Mouse (Mus musculus): ENCODE results near the gene E2f2. TPM values are rescaled to one million over a fixed set of nuclear protein-coding genes. Genes with fewer than 3 reads are reported as not detected.

E2f2 gene
- total and polyA plus RNA-seq, 2 experiments from 2014 or later = 0.46 to 2.0 TPM

- 0 out of 2 replicates have a peak, but pooled peaks cover 12% of the 10 kb centered on the region for H3K4me1 ChIP-seq (ENCODE audit: insufficient read depth, low read length)
- TF ChIP-seq CTCF (IDR thresholded peaks at IDR 0.05) = peak; percentile 54
- peak overlapping the region; percentile 64; the same call in 1 of the 2 replicates for H3K9ac ChIP-seq (replicated peaks; ENCODE audit: low read length, poor library complexity, severe bottlenecking)
- DNase-seq (ENCODE audit: low spot score) = peak; percentile 71
- peak overlapping the region; percentile 91 for H3K4me2 ChIP-seq (ENCODE audit: low read depth, low read length, poor library complexity, severe bottlenecking)
- ATAC-seq (ENCODE audit: low FRiP score) = no peak
- peak overlapping the region; percentile 45 for H3K4me3 ChIP-seq (ENCODE audit: low read depth, low read length)
- WGBS = 30% methylated on average over 9 of the region's 9 CpGs
- no peaks in the 10 kb centered on the region for H3K27me3 ChIP-seq (ENCODE audit: insufficient read depth, low read length)
- H3K9me3 ChIP-seq (ENCODE audit: low read length) = no peaks in the 10 kb centered on the region
- peak overlapping the region; percentile 80 for H3K27ac ChIP-seq (ENCODE audit: low read depth, low read length)
- no peaks in the 10 kb centered on the region for H3K36me3 ChIP-seq (ENCODE audit: insufficient read depth, low read length)
These were observed 36.1 kb upstream of the E2f2 start for GRCm38 (mm10) chr4:136135874-136136728.

- no peak for TF ChIP-seq CTCF (IDR thresholded peaks at IDR 0.05)
- H3K27ac ChIP-seq (ENCODE audit: low read depth, low read length) = 0 out of 2 replicates have a peak overlapping the region, but pooled peaks have one; percentile 7
- peaks cover 10% of the 10 kb centered on the region for H3K27me3 ChIP-seq (ENCODE audit: insufficient read depth, low read length)
- 0 out of 2 replicates have a peak, but pooled peaks cover 16% of the 10 kb centered on the region for H3K4me1 ChIP-seq (ENCODE audit: insufficient read depth, low read length)
- no peak overlapping the region for H3K4me3 ChIP-seq (ENCODE audit: low read depth, low read length)
- H3K9ac ChIP-seq (replicated peaks; ENCODE audit: low read length, poor library complexity, severe bottlenecking) = no peak overlapping the region
- DNase-seq (ENCODE audit: low spot score) = no peak
- no peaks in the 10 kb centered on the region for H3K36me3 ChIP-seq (ENCODE audit: insufficient read depth, low read length)
- no peaks in the 10 kb centered on the region for H3K9me3 ChIP-seq (ENCODE audit: low read length)
- ATAC-seq (ENCODE audit: low FRiP score) = no peak
- 0 out of 2 replicates have a peak overlapping the region, but pooled peaks have one; percentile 64 for H3K4me2 ChIP-seq (ENCODE audit: low read depth, low read length, poor library complexity, severe bottlenecking)
- WGBS = 53% methylated on average over 17 of the region's 17 CpGs
These were observed 32.7 kb upstream of the E2f2 start for GRCm38 (mm10) chr4:136139326-136140110.

GRCm38 (mm10) chr4:136140327-136141250 is 31.6 kb upstream of the E2f2 start:
- Histone ChIP-seq H3K9ac (replicated peaks; ENCODE audit: low read length, poor library complexity, severe bottlenecking) (peak overlapping the region; percentile 24; the same call in 1 of the 2 replicates), H3K36me3 (ENCODE audit: insufficient read depth, low read length) (no peaks in the 10 kb centered on the region), H3K4me3 (ENCODE audit: low read depth, low read length) (peak overlapping the region; percentile 30; the same call in 1 of the 2 replicates), H3K9me3 (ENCODE audit: low read length) (no peaks in the 10 kb centered on the region), H3K27ac (ENCODE audit: low read depth, low read length) (peak overlapping the region; percentile 62), H3K4me1 (ENCODE audit: insufficient read depth, low read length) (0 out of 2 replicates have a peak, but pooled peaks cover 10% of the 10 kb centered on the region), H3K27me3 (ENCODE audit: insufficient read depth, low read length) (peaks cover 10% of the 10 kb centered on the region), H3K4me2 (ENCODE audit: low read depth, low read length, poor library complexity, severe bottlenecking) (peak overlapping the region; percentile 64)
- ATAC-seq (ENCODE audit: low FRiP score) (peak; percentile 84), DNase-seq (ENCODE audit: low spot score) (peak; percentile 93)
- 8% methylated on average over 31 of the region's 31 CpGs for WGBS
- TF ChIP-seq CTCF (IDR thresholded peaks at IDR 0.05) = peak; percentile 36

- H3K4me1 ChIP-seq (ENCODE audit: insufficient read depth, low read length) = peaks cover 7% of the 10 kb centered on the region; the same call in 1 of the 2 replicates
- H3K36me3 ChIP-seq (ENCODE audit: insufficient read depth, low read length) = no peaks in the 10 kb centered on the region
- DNase-seq (ENCODE audit: low spot score) = no peak
- no peak overlapping the region; the same call in 1 of the 2 replicates for H3K4me3 ChIP-seq (ENCODE audit: low read depth, low read length)
- H3K27ac ChIP-seq (ENCODE audit: low read depth, low read length) = peak overlapping the region; percentile 69
- ATAC-seq (ENCODE audit: low FRiP score) = no peak
- WGBS = 9% methylated on average over 17 of the region's 17 CpGs
- no peak for TF ChIP-seq CTCF (IDR thresholded peaks at IDR 0.05)
- peaks cover 10% of the 10 kb centered on the region for H3K27me3 ChIP-seq (ENCODE audit: insufficient read depth, low read length)
- H3K9me3 ChIP-seq (ENCODE audit: low read length) = no peaks in the 10 kb centered on the region
- peak overlapping the region; percentile 62 for H3K4me2 ChIP-seq (ENCODE audit: low read depth, low read length, poor library complexity, severe bottlenecking)
- no peak overlapping the region for H3K9ac ChIP-seq (replicated peaks; ENCODE audit: low read length, poor library complexity, severe bottlenecking)
These were observed 29.7 kb upstream of the E2f2 start for GRCm38 (mm10) chr4:136142267-136143192.
